Mouse (Mus musculus): ENCODE data around the gene Spock2. TPM values are rescaled to one million over a fixed set of nuclear protein-coding genes. Genes with fewer than 3 reads are reported as not detected.
"Not testable (repeated sequence)": the region's sequence is repeated elsewhere in the genome, so short reads cannot be mapped to it uniquely, and the experiment has no call there.

The Spock2 gene
- polyA plus RNA-seq, 1 experiment from 2014 or later, result 122 TPM

DNA sequence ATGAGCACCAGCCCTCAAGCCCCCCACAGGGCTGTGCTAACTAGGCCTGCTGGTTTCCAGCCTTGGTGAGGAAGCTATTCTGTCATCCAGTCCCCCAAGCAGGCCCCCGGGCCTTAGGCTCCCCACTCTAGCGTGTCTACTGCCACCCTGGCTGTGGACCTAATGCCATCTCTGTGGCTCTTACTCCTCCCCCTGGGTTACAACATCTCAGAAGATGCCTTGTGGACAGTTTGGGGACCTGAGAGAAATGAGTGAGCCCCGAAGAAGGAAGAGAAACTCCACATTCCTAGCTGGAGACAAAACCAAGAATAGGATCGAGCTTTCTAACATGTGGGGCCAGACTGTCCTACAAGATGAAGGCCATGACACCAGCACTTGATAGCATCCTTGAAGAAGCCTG is 24.5 kb downstream of the Spock2 start:
- H3K4me1 ChIP-seq, result 0 out of 2 replicates have a peak, but pooled peaks cover 4% of the 10 kb centered on the region
- no peak overlapping the region for H3K4me2 ChIP-seq
- WGBS, result 84% methylated on average over 4 of the region's 4 CpGs
- no peak overlapping the region for H3K9ac ChIP-seq (replicated peaks)
- H3K27ac ChIP-seq (replicated peaks), result no peak overlapping the region
- H3K27me3 ChIP-seq (replicated peaks), result no peaks in the 10 kb centered on the region
- no peaks in the 10 kb centered on the region for H3K9me3 ChIP-seq (replicated peaks)
- no peak overlapping the region for H3K4me3 ChIP-seq (replicated peaks)
- no peak for ATAC-seq (ENCODE audit: low FRiP score)
- H3K36me3 ChIP-seq, result peaks cover 58% of the 10 kb centered on the region

DNA sequence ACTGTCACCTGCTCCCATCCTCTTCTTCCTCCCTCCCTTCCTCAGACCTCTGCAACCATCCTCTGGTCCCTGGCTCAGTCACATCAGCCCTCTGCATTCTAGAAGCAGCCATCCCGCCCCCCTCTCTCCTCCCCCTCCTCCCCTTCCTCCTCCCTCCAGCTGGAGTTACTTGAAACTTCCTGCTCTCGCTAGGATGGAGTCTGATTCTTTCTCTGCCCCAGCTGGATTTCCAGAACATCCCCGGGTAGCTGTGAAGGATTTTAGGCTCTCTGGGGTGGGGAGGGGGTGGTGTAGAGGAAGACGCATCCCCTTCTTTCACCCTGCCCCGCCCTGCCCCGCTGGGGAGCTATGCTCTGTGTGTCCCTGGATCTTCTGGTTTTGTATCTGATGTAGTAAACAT is 27.5 kb downstream of the Spock2 start:
- no peak overlapping the region for H3K4me2 ChIP-seq
- H3K36me3 ChIP-seq, result peaks cover 34% of the 10 kb centered on the region
- no peak overlapping the region for H3K27ac ChIP-seq (replicated peaks)
- no peak for ATAC-seq (ENCODE audit: low FRiP score)
- 0 out of 2 replicates have a peak, but pooled peaks cover 9% of the 10 kb centered on the region for H3K4me1 ChIP-seq
- WGBS, result 46% methylated on average over 6 of the region's 6 CpGs
- no peaks in the 10 kb centered on the region for H3K27me3 ChIP-seq (replicated peaks)
- H3K4me3 ChIP-seq (replicated peaks), result no peak overlapping the region
- no peaks in the 10 kb centered on the region for H3K9me3 ChIP-seq (replicated peaks)
- H3K9ac ChIP-seq (replicated peaks), result no peak overlapping the region

DNA sequence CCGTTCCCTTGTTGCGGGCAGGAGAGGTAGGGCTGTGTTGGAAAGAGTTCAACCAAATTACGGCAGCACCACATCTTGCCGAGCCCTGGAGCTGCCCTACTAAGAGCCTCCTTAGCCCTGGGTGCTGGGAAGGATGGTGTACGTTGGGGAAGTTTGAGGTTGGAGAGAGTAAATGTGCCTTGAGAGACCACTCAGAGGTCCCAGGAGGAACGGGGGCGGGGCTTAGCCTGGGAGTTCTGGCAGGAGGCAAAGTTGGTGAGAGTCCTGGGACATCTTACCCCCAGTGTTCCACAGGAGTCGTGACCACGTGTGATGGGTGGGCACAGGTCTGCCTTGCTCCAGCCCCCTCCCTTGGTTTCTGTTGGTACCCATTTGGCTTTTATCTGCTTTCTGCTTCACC is 28.2 kb downstream of the Spock2 start:
- WGBS, result 63% methylated on average over 9 of the region's 9 CpGs
- H3K27ac ChIP-seq (replicated peaks), result 0 out of 2 replicates have a peak overlapping the region, but pooled peaks have one; percentile 13
- H3K36me3 ChIP-seq, result peaks cover 30% of the 10 kb centered on the region
- no peak overlapping the region for H3K9ac ChIP-seq (replicated peaks)
- no peaks in the 10 kb centered on the region for H3K9me3 ChIP-seq (replicated peaks)
- no peaks in the 10 kb centered on the region for H3K27me3 ChIP-seq (replicated peaks)
- H3K4me1 ChIP-seq, result 0 out of 2 replicates have a peak, but pooled peaks cover 9% of the 10 kb centered on the region
- H3K4me3 ChIP-seq (replicated peaks), result no peak overlapping the region
- ATAC-seq (ENCODE audit: low FRiP score), result no peak
- H3K4me2 ChIP-seq, result no peak overlapping the region

DNA sequence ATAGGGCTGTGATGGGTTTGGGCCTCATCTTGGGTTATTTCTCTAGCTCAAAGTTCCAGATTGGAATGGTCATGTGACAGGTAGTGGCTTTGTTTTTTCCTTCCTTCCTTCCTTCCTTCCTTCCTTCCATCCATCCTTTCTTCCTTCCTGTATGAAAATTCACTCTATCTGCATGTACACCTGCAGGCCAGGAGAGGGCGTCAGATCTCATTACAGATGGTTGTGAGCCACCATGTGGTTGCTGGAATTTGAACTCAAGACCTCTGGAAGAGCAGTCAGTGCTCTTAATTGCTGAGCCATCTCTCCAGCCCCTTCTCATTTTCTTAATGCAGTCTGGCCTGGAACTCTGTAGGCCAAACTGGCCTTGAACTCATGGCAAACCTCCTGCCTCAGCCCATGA is 30.0 kb downstream of the Spock2 start:
- not testable (repeated sequence) for H3K4me2 ChIP-seq; H3K9ac ChIP-seq (replicated peaks); H3K4me3 ChIP-seq (replicated peaks); H3K4me1 ChIP-seq; H3K27me3 ChIP-seq (replicated peaks); H3K9me3 ChIP-seq (replicated peaks); ATAC-seq (ENCODE audit: low FRiP score); H3K27ac ChIP-seq (replicated peaks)
- H3K36me3 ChIP-seq, result peaks cover 12% of the 10 kb centered on the region
- 75% methylated on average over 1 of the region's 1 CpGs for WGBS

DNA sequence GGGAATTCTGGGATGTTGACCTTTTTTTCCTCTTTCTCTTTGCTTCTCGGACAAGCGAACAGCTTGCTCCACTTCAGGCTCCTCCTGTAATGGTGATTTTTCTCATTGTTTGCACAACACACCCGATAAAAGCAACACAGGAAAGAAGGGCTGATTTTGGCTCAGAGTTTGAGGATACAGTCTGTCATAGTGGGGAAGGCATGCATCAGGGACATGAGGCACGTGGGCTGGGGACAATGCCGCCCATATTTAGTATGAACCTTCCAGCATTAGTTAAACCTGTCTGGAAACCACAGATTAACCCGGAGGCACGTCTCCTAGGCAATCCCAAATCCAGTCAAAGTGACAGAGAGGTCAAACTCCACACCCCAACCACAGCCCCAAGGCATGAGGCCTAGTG is 30.9 kb downstream of the Spock2 start:
- Histone ChIP-seq H3K4me1 (0 out of 2 replicates have a peak, but pooled peaks cover 9% of the 10 kb centered on the region), H3K36me3 (peaks cover 4% of the 10 kb centered on the region), H3K9me3 (replicated peaks) (no peaks in the 10 kb centered on the region), H3K4me3 (replicated peaks) (no peak overlapping the region), H3K27me3 (replicated peaks) (no peaks in the 10 kb centered on the region), H3K9ac (replicated peaks) (no peak overlapping the region), H3K4me2 (no peak overlapping the region), H3K27ac (replicated peaks) (peak overlapping the region; percentile 23; the same call in 1 of the 2 replicates)
- ATAC-seq (ENCODE audit: low FRiP score), result no peak
- WGBS, result 86% methylated on average over 7 of the region's 7 CpGs

DNA sequence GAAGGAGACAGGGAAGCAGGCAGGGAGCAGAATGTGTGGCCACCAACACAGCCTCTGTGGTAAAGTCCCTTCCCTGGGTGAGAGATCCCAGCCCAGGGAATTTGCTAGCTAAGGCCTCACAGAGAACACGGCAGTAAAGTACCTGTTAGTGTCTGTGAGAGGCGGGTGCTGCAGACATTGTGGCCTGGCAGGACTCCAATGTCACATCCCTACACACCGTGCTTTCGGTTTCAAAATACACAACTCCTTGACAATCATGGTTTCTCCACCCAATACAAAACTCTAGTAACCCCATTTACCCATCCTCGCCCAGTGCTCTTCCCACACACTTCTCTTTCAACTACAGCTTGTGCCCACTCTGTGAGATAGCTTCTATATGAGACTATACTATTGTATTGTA is 32.7 kb downstream of the Spock2 start:
- 92% methylated on average over 5 of the region's 5 CpGs for WGBS
- Histone ChIP-seq H3K27ac (replicated peaks) (no peak overlapping the region), H3K4me1 (0 out of 2 replicates have a peak, but pooled peaks cover 9% of the 10 kb centered on the region), H3K9ac (replicated peaks) (no peak overlapping the region), H3K27me3 (replicated peaks) (no peaks in the 10 kb centered on the region), H3K4me2 (no peak overlapping the region), H3K4me3 (replicated peaks) (no peak overlapping the region), H3K9me3 (replicated peaks) (no peaks in the 10 kb centered on the region), H3K36me3 (no peaks in the 10 kb centered on the region)
- no peak for ATAC-seq (ENCODE audit: low FRiP score)

DNA sequence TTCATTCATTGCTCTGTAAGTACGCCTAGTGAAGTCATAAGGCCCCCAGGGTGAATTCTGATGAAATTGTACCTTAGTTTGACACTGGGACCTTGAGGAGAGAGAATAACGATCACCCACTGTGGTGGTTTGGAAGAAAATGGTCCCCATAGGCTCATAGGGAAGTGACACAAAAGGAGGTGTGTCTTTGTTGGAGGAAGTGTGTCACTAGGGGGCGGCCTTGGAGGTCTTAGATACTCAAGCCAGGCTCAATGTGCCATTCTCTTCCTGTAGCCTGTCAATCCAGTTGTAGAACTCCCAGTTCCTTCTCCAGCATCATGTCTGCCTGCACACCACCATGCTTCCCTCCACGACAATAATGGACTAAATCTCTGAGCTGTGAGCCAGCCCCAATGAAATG is 34.7 kb downstream of the Spock2 start:
- H3K4me1 ChIP-seq, result 0 out of 2 replicates have a peak, but pooled peaks cover 5% of the 10 kb centered on the region
- WGBS, result 90% methylated on average over 4 of the region's 4 CpGs
- H3K27ac ChIP-seq (replicated peaks), result no peak overlapping the region
- no peak overlapping the region for H3K9ac ChIP-seq (replicated peaks)
- H3K4me2 ChIP-seq, result no peak overlapping the region
- H3K4me3 ChIP-seq (replicated peaks), result no peak overlapping the region
- no peaks in the 10 kb centered on the region for H3K36me3 ChIP-seq
- H3K9me3 ChIP-seq (replicated peaks), result no peaks in the 10 kb centered on the region
- no peak for ATAC-seq (ENCODE audit: low FRiP score)
- no peaks in the 10 kb centered on the region for H3K27me3 ChIP-seq (replicated peaks)

DNA sequence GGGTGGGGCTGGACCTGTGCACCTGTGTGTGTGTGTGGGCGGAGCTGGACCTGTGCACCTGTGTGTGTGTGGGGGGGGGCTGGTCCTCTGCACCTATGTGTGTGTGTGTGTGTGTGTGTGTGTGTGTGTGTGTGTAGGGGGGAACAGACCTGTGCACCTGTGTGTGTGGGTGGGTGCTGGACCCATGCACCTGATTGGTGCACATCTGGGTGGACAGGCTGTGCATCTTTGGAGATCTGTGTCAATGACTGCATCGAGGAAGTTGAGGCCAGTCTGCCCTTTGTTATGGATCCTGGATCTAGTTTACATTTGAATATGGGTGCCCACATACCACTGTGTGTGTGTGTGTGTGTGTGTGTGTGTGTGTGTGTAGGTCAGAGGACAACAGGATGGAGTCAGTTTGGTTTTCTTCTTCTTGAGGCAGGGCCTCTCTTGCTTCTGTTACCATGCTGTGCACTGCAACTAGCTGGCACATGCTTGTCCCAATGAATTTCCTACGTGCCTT is 35.7 kb downstream of the Spock2 start:
- Histone ChIP-seq H3K4me1 (0 out of 2 replicates have a peak, but pooled peaks cover under 1% of the 10 kb centered on the region), H3K4me2 (no peak overlapping the region), H3K4me3 (replicated peaks) (no peak overlapping the region), H3K27ac (replicated peaks) (no peak overlapping the region), H3K9me3 (replicated peaks) (no peaks in the 10 kb centered on the region), H3K27me3 (replicated peaks) (no peaks in the 10 kb centered on the region), H3K9ac (replicated peaks) (no peak overlapping the region), H3K36me3 (no peaks in the 10 kb centered on the region)
- 83% methylated on average over 3 of the region's 3 CpGs for WGBS
- ATAC-seq (ENCODE audit: low FRiP score), result no peak

DNA sequence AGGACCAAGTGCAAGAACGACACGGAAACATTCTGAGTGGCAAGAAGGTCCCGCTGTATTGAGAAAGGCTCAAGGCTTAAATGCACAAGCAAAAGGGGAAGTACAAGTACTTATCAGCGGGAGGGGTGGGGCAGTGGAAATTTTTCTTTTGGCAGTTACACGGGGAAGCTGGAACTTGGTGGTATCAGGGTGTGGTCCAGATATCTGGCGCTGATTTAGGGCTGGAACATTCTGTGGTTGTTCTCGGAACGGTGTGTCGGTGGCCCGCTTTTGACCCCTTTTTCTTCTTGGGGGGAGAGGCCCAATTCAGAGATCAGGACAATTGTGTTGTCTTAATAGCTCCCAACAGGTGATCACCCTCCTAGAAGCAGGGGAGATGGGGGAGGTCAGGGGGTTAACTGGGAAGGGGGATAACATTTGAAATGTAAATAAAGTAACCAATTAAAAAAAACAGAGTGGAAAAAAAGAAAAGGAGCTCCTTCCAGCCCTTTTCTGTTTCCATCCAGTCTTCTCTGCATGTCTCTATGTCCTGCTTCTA is 41.6 kb downstream of the Spock2 start:
- ATAC-seq (ENCODE audit: low FRiP score); H3K4me1 ChIP-seq; H3K9me3 ChIP-seq (replicated peaks); H3K36me3 ChIP-seq; H3K27ac ChIP-seq (replicated peaks); H3K9ac ChIP-seq (replicated peaks); H3K4me2 ChIP-seq; H3K4me3 ChIP-seq (replicated peaks); H3K27me3 ChIP-seq (replicated peaks): not testable (repeated sequence)
- 67% methylated on average over 10 of the region's 10 CpGs for WGBS

DNA sequence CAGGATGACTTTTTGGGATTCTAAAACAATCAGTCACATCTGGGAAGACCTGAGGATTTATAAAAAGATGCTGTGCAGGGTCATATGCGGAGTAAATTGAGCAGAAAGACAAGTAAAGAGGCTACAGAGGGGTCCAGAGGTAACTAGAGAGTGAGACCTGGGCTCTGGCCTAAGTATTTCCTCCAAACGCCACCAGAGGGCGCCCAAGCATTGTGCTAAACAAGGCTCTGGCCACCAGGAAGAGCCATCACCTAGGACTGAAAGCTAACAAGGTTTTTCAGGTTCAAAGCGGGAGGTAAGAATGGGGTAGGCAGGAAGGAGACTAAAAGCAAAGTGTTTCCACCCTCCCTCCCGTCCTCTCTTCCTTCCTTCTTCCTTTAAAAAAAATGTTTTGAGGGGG is 42.1 kb downstream of the Spock2 start:
- no peaks in the 10 kb centered on the region for H3K36me3 ChIP-seq
- ATAC-seq (ENCODE audit: low FRiP score), result peak; percentile 58
- no peak overlapping the region for H3K4me2 ChIP-seq
- no peak overlapping the region for H3K4me3 ChIP-seq (replicated peaks)
- WGBS, result 1% methylated on average over 5 of the region's 5 CpGs
- no peak overlapping the region for H3K9ac ChIP-seq (replicated peaks)
- H3K9me3 ChIP-seq (replicated peaks), result no peaks in the 10 kb centered on the region
- 0 out of 2 replicates have a peak, but pooled peaks cover 4% of the 10 kb centered on the region for H3K4me1 ChIP-seq
- H3K27ac ChIP-seq (replicated peaks), result no peak overlapping the region
- H3K27me3 ChIP-seq (replicated peaks), result no peaks in the 10 kb centered on the region

DNA sequence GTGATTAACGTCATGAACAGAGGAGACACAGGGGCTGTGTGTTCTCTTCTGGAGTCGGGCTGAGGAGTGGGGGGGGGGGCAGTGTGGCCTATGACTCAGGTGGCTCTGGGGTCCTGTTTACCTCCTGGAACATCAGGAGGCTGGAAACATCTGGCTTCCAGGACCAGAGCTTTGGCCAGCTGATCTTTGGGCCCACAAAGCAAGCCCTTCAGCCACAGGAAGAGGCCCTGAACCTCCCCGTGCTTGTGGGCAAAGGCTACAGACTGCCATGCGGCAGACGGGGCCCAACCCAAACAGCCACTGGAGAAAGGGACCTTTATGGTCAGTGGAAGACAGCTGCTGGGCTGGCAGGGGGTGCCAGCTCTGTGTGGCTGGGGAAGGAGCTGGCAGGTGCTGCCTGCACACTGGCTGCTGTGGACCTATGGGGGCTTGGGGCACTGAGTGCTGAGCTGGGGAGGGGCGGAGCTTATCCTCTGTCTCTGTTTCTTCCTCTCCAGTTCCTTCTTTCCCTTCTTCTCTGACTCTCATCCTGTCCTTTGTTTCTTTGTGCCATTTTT is 45.2 kb downstream of the Spock2 start:
- no peak overlapping the region for H3K27ac ChIP-seq (replicated peaks)
- no peak overlapping the region for H3K4me2 ChIP-seq
- H3K36me3 ChIP-seq, result no peaks in the 10 kb centered on the region
- no peak overlapping the region for H3K9ac ChIP-seq (replicated peaks)
- WGBS, result 41% methylated on average over 6 of the region's 6 CpGs
- H3K9me3 ChIP-seq (replicated peaks), result no peaks in the 10 kb centered on the region
- H3K4me1 ChIP-seq, result peaks cover 8% of the 10 kb centered on the region; the same call in 1 of the 2 replicates
- H3K27me3 ChIP-seq (replicated peaks), result no peaks in the 10 kb centered on the region
- no peak overlapping the region for H3K4me3 ChIP-seq (replicated peaks)
- ATAC-seq (ENCODE audit: low FRiP score), result no peak

DNA sequence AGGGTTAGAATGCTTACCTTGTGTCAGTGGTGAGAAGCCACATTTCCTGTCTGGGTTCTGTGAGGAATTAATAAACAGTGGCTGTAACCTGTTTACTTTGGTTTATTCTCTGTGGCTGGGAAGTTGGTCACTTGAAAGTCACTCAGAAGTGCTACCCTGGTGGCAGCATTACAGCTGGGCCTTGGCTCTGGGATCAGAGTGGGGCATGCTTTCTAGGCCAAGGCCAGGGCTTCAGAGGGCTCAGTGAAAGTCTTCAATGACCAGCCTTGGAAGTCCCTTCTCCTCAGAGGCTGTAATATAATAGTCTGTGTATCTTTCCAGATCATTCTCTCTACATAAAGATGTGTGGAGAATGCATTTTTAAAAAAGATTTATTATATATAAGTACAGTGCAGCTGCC is 50.0 kb downstream of the Spock2 start:
- no peak overlapping the region for H3K4me2 ChIP-seq
- H3K4me1 ChIP-seq, result peaks cover 8% of the 10 kb centered on the region; the same call in 1 of the 2 replicates
- no peak overlapping the region for H3K4me3 ChIP-seq (replicated peaks)
- H3K9ac ChIP-seq (replicated peaks), result no peak overlapping the region
- no peaks in the 10 kb centered on the region for H3K9me3 ChIP-seq (replicated peaks)
- no peak for ATAC-seq (ENCODE audit: low FRiP score)
- no peaks in the 10 kb centered on the region for H3K27me3 ChIP-seq (replicated peaks)
- H3K27ac ChIP-seq (replicated peaks), result no peak overlapping the region
- H3K36me3 ChIP-seq, result no peaks in the 10 kb centered on the region

Measured in neural tube, embryonic 15.5 days (tissue).